Mouse (Mus musculus) MEL (cell line): Measurements from ENCODE around the gene Klf1.

Source experiments
- CHD2 ChIP-seq: IDR thresholded peaks from 2 replicates; pipeline ENCODE4 v1.6.1; 2011; ENCODE audit warnings: low read length, improper control_type of control experiment
- CTCF ChIP-seq, 3 experiments: IDR thresholded peaks in 2 of 3; conservative IDR thresholded peaks in 1 of 3; 2 replicates each; pipeline ENCODE4 v1.5.1; 2011 to 2012; ENCODE audit warnings: low read length in 3 of 3, low read depth in 2 of 3, mild to moderate bottlenecking in 2 of 3, improper control_type of control experiment in 1 of 3, inconsistent platforms in 1 of 3, mixed read lengths in 1 of 3, moderate library complexity in 1 of 3; ENCODE audit not compliant: control insufficient read depth in 1 of 3, insufficient read depth in 1 of 3, poor library complexity in 1 of 3, severe bottlenecking in 1 of 3
- MYC ChIP-seq: IDR thresholded peaks from 2 replicates; pipeline ENCODE4 v1.6.1; 2011; ENCODE audit warnings: low read depth, mild to moderate bottlenecking, low read length, improper control_type of control experiment, moderate library complexity
- POLR2A ChIP-seq, 2 experiments: IDR thresholded peaks; 2 replicates each; pipeline ENCODE4 v1.6.1; 2011 to 2012; ENCODE audit warnings: low read length in 2 of 2, mild to moderate bottlenecking in 2 of 2, control low read depth in 1 of 2, improper control_type of control experiment in 1 of 2, low read depth in 1 of 2, moderate library complexity in 1 of 2; ENCODE audit not compliant: control insufficient read depth in 1 of 2, insufficient read depth in 1 of 2, poor library complexity in 1 of 2

DNA sequence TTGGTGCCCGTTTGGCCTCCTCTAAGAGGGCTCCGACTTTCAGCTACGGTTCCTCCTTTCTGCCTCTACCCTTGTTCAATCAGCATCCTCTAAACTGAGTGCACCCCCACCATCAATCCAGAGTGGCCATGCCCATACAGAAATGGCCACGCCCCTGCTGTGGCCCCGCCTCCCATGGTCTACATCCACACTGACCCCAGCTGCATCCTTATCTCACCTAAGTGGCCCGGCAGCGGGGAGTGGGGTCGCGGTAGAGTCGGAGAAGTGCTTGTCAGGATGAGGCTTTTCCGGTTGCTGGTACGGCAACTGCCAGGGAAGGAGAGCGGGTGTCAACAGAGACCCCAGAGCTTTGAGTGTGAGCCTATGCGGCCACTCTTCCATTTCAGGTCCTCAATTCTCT is 33.8 kb downstream of the Klf1 start:
- no peak for TF ChIP-seq CTCF (IDR thresholded peaks at IDR 0.05 in 2 of 3, conservative IDR thresholded peaks at IDR 0.05 in 1 of 3; ENCODE audit: control insufficient read depth in 1 of 3, insufficient read depth in 1 of 3, low read depth in 2 of 3, low read length in 3 of 3, poor library complexity in 1 of 3, severe bottlenecking in 1 of 3)
- no peak for TF ChIP-seq CHD2
- TF ChIP-seq MYC, result no peak
- TF ChIP-seq POLR2A (IDR thresholded peaks at IDR 0.05; ENCODE audit: control insufficient read depth in 1 of 2, insufficient read depth in 1 of 2, low read depth in 1 of 2, low read length in 2 of 2, poor library complexity in 1 of 2), result no peak
